Mouse (Mus musculus) forebrain, embryonic 16.5 days (tissue): ENCODE results near the gene Olfr609. TPM values are rescaled to one million over a fixed set of nuclear protein-coding genes. Genes with fewer than 3 reads are reported as not detected.
"Not testable (repeated sequence)": the region's sequence is repeated elsewhere in the genome, so short reads cannot be mapped to it uniquely, and the experiment has no call there.

ENCODE experiments used
- ATAC-seq: fragments of 200-750 bp; cut with Nextera tagmentation; 2 replicates; pipeline ENCODE4 v1.8.0; 2017; ENCODE audit warnings: mild to moderate bottlenecking, moderate library complexity
- H3K27ac ChIP-seq: fragments of 300-500 bp; sonication (generic); 2 replicates; pipeline ENCODE4 v1.5.1; 2014; ENCODE audit warnings: low read length, control low read depth
- H3K27me3 ChIP-seq: fragments of 300-500 bp; sonication (generic); replicated peaks from 2 replicates; pipeline ENCODE4 v1.6.1; 2014; ENCODE audit warnings: low read length; ENCODE audit not compliant: control insufficient read depth, insufficient read depth
- H3K36me3 ChIP-seq: fragments of 300-500 bp; sonication (generic); 2 replicates; pipeline ENCODE4 v1.6.1; 2014; ENCODE audit not compliant: control insufficient read depth, insufficient read depth
- H3K4me1 ChIP-seq: fragments of 300-500 bp; sonication (generic); replicated peaks from 2 replicates; pipeline ENCODE4 v1.6.1; 2014; ENCODE audit warnings: low read length; ENCODE audit not compliant: control insufficient read depth, insufficient read depth
- H3K4me2 ChIP-seq: fragments of 300-500 bp; sonication (generic); 2 replicates; pipeline ENCODE4 v1.6.1; 2014; ENCODE audit warnings: mild to moderate bottlenecking, low read length, control low read depth
- H3K4me3 ChIP-seq: fragments of 300-500 bp; sonication (generic); replicated peaks from 2 replicates; pipeline ENCODE4 v1.5.1; 2014; ENCODE audit warnings: mild to moderate bottlenecking, low read length, control low read depth
- H3K9ac ChIP-seq: fragments of 300-500 bp; sonication (generic); replicated peaks from 2 replicates; pipeline ENCODE4 v1.6.1; 2014; ENCODE audit warnings: low read depth, low read length, control low read depth
- H3K9me3 ChIP-seq: fragments of 300-500 bp; sonication (generic); 2 replicates; pipeline ENCODE4 v1.6.1; 2016; ENCODE audit warnings: low read length; ENCODE audit not compliant: control insufficient read depth
- WGBS: fragments of 180-500 bp; shearing (Covaris S2); extraction: QIAGEN DNeasy Blood & Tissue Kit; methylation state at CpG from one replicate; pipeline ENCODE4 v1.1.7; 2014; 5-methylcytosine and 5-hydroxymethylcytosine counted together
- polyA plus RNA-seq: library from polyadenylated mRNA; unstranded; fragments of >200 nt; fragmentation: Nextera tagmentation; extraction: Ambion mirVana; gene quantifications from 2 replicates; pipeline ENCODE4 v1.2.1, GENCODE M21; 2015

The Olfr609 gene
- polyA plus RNA-seq, result not detected in 2 replicates

GRCm38 (mm10) chr7:103497962-103498361, at the start of gene Olfr609:
Gene Olfr609 (minus strand): TSS chr7:103498062.
- Histone ChIP-seq H3K4me3 (no peak within 1 kb of the TSS), H3K4me1 (no peaks in the 10 kb centered on the region), H3K27me3 (no peaks in the 10 kb centered on the region), H3K4me2 (no peak within 1 kb of the TSS), H3K9ac (no peak within 1 kb of the TSS), H3K27ac (no peak within 1 kb of the TSS), H3K36me3 (no peaks in the 10 kb centered on the region), H3K9me3 (no peaks in the 10 kb centered on the region)
- WGBS, result 60% methylated on average over 1 of the region's 1 CpGs
- no peak for ATAC-seq

GRCm38 (mm10) chr7:103542617-103543016, 44.8 kb upstream of the Olfr609 start, which contains the start of gene Olfr612:
Gene Olfr612 (minus strand): TSS chr7:103542717.
- H3K27me3 ChIP-seq, H3K4me2 ChIP-seq, H3K36me3 ChIP-seq, H3K9me3 ChIP-seq, H3K27ac ChIP-seq, ATAC-seq, H3K4me3 ChIP-seq, H3K9ac ChIP-seq, H3K4me1 ChIP-seq: not testable (repeated sequence)
- WGBS, result 85% methylated on average over 2 of the region's 2 CpGs

GRCm38 (mm10) chr7:103520746-103521145, 22.9 kb upstream of the Olfr609 start, which contains the start of gene Olfr611:
Gene Olfr611 (minus strand): TSS chr7:103520846.
- H3K4me2 ChIP-seq, H3K27ac ChIP-seq, H3K9ac ChIP-seq, H3K36me3 ChIP-seq, H3K4me1 ChIP-seq, H3K4me3 ChIP-seq, H3K9me3 ChIP-seq, ATAC-seq, H3K27me3 ChIP-seq: not testable (repeated sequence)
- 63% methylated on average over 1 of the region's 1 CpGs for WGBS

- H3K4me1 ChIP-seq, result no peaks in the 10 kb centered on the region
- no peak within 1 kb of the TSS for H3K27ac ChIP-seq
- H3K36me3 ChIP-seq, result no peaks in the 10 kb centered on the region
- 84% methylated on average over 2 of the region's 2 CpGs for WGBS
- no peak within 1 kb of the TSS for H3K9ac ChIP-seq
- no peaks in the 10 kb centered on the region for H3K27me3 ChIP-seq
- H3K9me3 ChIP-seq, result no peaks in the 10 kb centered on the region
- no peak within 1 kb of the TSS for H3K4me3 ChIP-seq
- no peak within 1 kb of the TSS for H3K4me2 ChIP-seq
- no peak for ATAC-seq
Observed at GRCm38 (mm10) chr7:103512022-103512421, 14.2 kb upstream of the Olfr609 start, which contains the start of gene Olfr610. Gene Olfr610 (minus strand): TSS chr7:103512122.

GRCm38 (mm10) chr7:103477106-103477505, 20.8 kb downstream of the Olfr609 start:
- not testable (repeated sequence) for H3K9ac ChIP-seq, ATAC-seq, H3K27ac ChIP-seq, H3K9me3 ChIP-seq, H3K4me2 ChIP-seq, H3K36me3 ChIP-seq, H3K4me1 ChIP-seq, H3K27me3 ChIP-seq, H3K4me3 ChIP-seq
- 81% methylated on average over 9 of the region's 9 CpGs for WGBS

GRCm38 (mm10) chr7:103469577-103469976, 28.3 kb downstream of the Olfr609 start, which contains the start of gene Olfr608:
Gene Olfr608 (plus strand): TSS chr7:103469877.
- Histone ChIP-seq H3K9ac (no peak within 1 kb of the TSS), H3K4me3 (no peak within 1 kb of the TSS), H3K4me2 (no peak within 1 kb of the TSS), H3K27ac (no peak within 1 kb of the TSS), H3K36me3 (no peaks in the 10 kb centered on the region), H3K4me1 (no peaks in the 10 kb centered on the region), H3K27me3 (no peaks in the 10 kb centered on the region), H3K9me3 (no peaks in the 10 kb centered on the region)
- ATAC-seq, result no peak

- 92% methylated on average over 5 of the region's 5 CpGs for WGBS
- Histone ChIP-seq H3K4me1 (no peaks in the 10 kb centered on the region), H3K27me3 (no peaks in the 10 kb centered on the region), H3K9ac (no peak overlapping the region), H3K4me2 (no peak overlapping the region), H3K36me3 (no peaks in the 10 kb centered on the region), H3K27ac (no peak overlapping the region), H3K4me3 (no peak overlapping the region), H3K9me3 (no peaks in the 10 kb centered on the region)
- no peak for ATAC-seq
Observed at GRCm38 (mm10) chr7:103460590-103460989, 37.3 kb downstream of the Olfr609 start.

- no peak within 1 kb of the TSS for H3K4me3 ChIP-seq
- no peaks in the 10 kb centered on the region for H3K4me1 ChIP-seq
- no peaks in the 10 kb centered on the region for H3K9me3 ChIP-seq
- H3K36me3 ChIP-seq, result no peaks in the 10 kb centered on the region
- H3K27me3 ChIP-seq, result no peaks in the 10 kb centered on the region
- H3K9ac ChIP-seq, result no peak within 1 kb of the TSS
- no peak within 1 kb of the TSS for H3K4me2 ChIP-seq
- no peak within 1 kb of the TSS for H3K27ac ChIP-seq
- 93% methylated on average over 2 of the region's 2 CpGs for WGBS
- no peak for ATAC-seq
Observed at GRCm38 (mm10) chr7:103448746-103449145, 49.1 kb downstream of the Olfr609 start, which contains the start of gene Olfr606. Gene Olfr606 (plus strand): TSS chr7:103449046.

GRCm38 (mm10) chr7:103445339-103445738, 52.5 kb downstream of the Olfr609 start, which contains the start of gene Olfr605:
Gene Olfr605 (minus strand): TSS chr7:103445439.
- 86% methylated on average over 1 of the region's 1 CpGs for WGBS

More at GRCm38 (mm10) chr7:103445339-103445738, 52.5 kb downstream of the Olfr609 start, which contains the start of gene Olfr605:
- Histone ChIP-seq H3K4me3 (no peak within 1 kb of the TSS), H3K4me2 (no peak within 1 kb of the TSS), H3K27me3 (no peaks in the 10 kb centered on the region), H3K4me1 (no peaks in the 10 kb centered on the region), H3K27ac (no peak within 1 kb of the TSS), H3K9me3 (no peaks in the 10 kb centered on the region), H3K9ac (no peak within 1 kb of the TSS), H3K36me3 (no peaks in the 10 kb centered on the region)
- ATAC-seq, result no peak
